Mouse (Mus musculus) lung, adult 2 months (tissue): Measurements from ENCODE around the gene Mad1l1.

Experiments
- CTCF ChIP-seq: fragments of 200-500 bp; IDR thresholded peaks from 2 replicates; pipeline ENCODE4 v1.5.1; 2011; ENCODE audit warnings: mild to moderate bottlenecking, low read length, control low read depth; ENCODE audit not compliant: insufficient read depth
- POLR2A ChIP-seq: fragments of 200-500 bp; IDR thresholded peaks from 2 replicates; pipeline ENCODE4 v1.6.1; 2011; ENCODE audit warnings: low read depth, mild to moderate bottlenecking, control low read depth, low read length, borderline replicate concordance; ENCODE audit errors: extremely low read depth

GRCm38 (mm10) chr5:140026366-140026765, 295.0 kb downstream of the Mad1l1 start:
- TF ChIP-seq POLR2A (no peak), CTCF (no peak)
